Mouse (Mus musculus) midbrain, embryonic 10.5 days (tissue): ENCODE results near the gene Acer1. TPM values are rescaled to one million over a fixed set of nuclear protein-coding genes. Genes with fewer than 3 reads are reported as not detected.

Experiments used
- DNase-seq: peaks from one replicate; pipeline ENCODE4 v3.0.0-alpha.2; 2017; ENCODE audit warnings: low spot score
- H3K27ac ChIP-seq: fragments of 300-500 bp; sonication (generic); replicated peaks from 2 replicates; pipeline ENCODE4 v1.5.1; 2016; ENCODE audit warnings: mild to moderate bottlenecking
- H3K27me3 ChIP-seq: fragments of 300-500 bp; sonication (generic); 2 replicates; pipeline ENCODE4 v1.6.1; 2016; ENCODE audit warnings: low read depth, mild to moderate bottlenecking; ENCODE audit not compliant: poor library complexity, severe bottlenecking
- H3K36me3 ChIP-seq: fragments of 300-500 bp; sonication (generic); 2 replicates; pipeline ENCODE4 v1.6.1; 2016; ENCODE audit warnings: mild to moderate bottlenecking, moderate library complexity
- H3K4me1 ChIP-seq: fragments of 300-500 bp; sonication (generic); 2 replicates; pipeline ENCODE4 v1.6.1; 2016
- H3K4me3 ChIP-seq: fragments of 300-500 bp; sonication (generic); 2 replicates; pipeline ENCODE4 v1.5.1; 2016; ENCODE audit warnings: mild to moderate bottlenecking, moderate library complexity
- H3K9me3 ChIP-seq: fragments of 300-500 bp; sonication (generic); replicated peaks from 2 replicates; pipeline ENCODE4 v1.6.1; 2016; ENCODE audit warnings: mild to moderate bottlenecking
- WGBS: fragments of 180-500 bp; shearing (Covaris S2); methylation state at CpG from one replicate; pipeline ENCODE4 v1.1.7; 2016; 5-methylcytosine and 5-hydroxymethylcytosine counted together
- polyA plus RNA-seq: library from polyadenylated mRNA; unstranded; fragments of >200 nt; fragmentation: Nextera tagmentation; extraction: Ambion mirVana; gene quantifications from 2 replicates; pipeline ENCODE4 v1.2.1, GENCODE M21; 2016

Acer1 gene
- polyA plus RNA-seq, 1 experiment from 2014 or later, result not detected

- Histone ChIP-seq H3K27me3 (no peaks in the 10 kb centered on the region), H3K36me3 (no peaks in the 10 kb centered on the region), H3K9me3 (no peaks in the 10 kb centered on the region), H3K4me1 (no peaks in the 10 kb centered on the region), H3K4me3 (no peak overlapping the region), H3K27ac (no peak overlapping the region)
- no peak for DNase-seq
- 83% methylated on average over 4 of the region's 4 CpGs for WGBS
Measured at GRCm38 (mm10) chr17:56958667-56959066, 23.3 kb downstream of the Acer1 start.

DNA sequence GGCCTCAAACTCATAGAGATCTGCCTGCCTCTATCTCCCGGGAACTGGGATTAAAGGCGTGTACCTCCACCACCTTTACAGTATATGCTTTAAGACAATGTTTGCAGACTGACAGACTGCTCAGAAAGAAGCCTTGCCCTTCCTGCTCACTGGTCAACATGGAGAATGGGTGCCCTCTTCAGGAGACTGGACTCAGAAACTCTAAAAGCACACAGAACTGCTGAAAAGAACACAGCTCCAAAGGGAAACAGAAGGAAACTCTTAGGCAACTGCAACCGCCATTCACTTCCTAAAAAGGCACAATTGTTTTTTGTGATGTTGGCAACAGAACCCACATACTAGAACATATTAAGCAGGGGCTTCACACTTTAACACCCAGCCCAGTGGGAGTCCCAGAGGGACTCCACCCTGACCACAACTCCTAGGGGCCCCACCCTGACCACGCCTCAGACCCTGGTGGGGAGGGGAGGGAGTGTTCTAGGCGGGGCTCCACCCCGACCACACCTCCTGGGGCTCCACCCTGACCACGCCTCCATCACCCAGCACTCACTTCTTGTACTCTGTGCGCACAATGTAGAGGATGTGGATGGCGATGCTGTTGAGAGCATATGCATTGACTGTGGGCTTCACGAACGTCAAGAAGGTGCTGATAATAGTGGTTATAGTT lies 24.0 kb downstream of the Acer1 start:
- Histone ChIP-seq H3K4me1 (no peaks in the 10 kb centered on the region), H3K27ac (no peak overlapping the region), H3K9me3 (no peaks in the 10 kb centered on the region), H3K27me3 (no peaks in the 10 kb centered on the region), H3K4me3 (no peak overlapping the region), H3K36me3 (no peaks in the 10 kb centered on the region)
- 32% methylated on average over 11 of the region's 11 CpGs for WGBS
- no peak for DNase-seq

GRCm38 (mm10) chr17:56954871-56955270 lies 27.1 kb downstream of the Acer1 start:
- DNase-seq, result no peak
- Histone ChIP-seq H3K9me3 (no peaks in the 10 kb centered on the region), H3K27me3 (no peaks in the 10 kb centered on the region), H3K36me3 (no peaks in the 10 kb centered on the region), H3K27ac (no peak overlapping the region), H3K4me1 (no peaks in the 10 kb centered on the region), H3K4me3 (no peak overlapping the region)
- 88% methylated on average over 7 of the region's 7 CpGs for WGBS

GRCm38 (mm10) chr17:56952639-56953038 lies 29.3 kb downstream of the Acer1 start:
- Histone ChIP-seq H3K36me3 (no peaks in the 10 kb centered on the region), H3K27ac (no peak overlapping the region), H3K4me3 (no peak overlapping the region), H3K27me3 (no peaks in the 10 kb centered on the region), H3K4me1 (no peaks in the 10 kb centered on the region), H3K9me3 (no peaks in the 10 kb centered on the region)
- WGBS, result 97% methylated on average over 1 of the region's 1 CpGs
- DNase-seq, result no peak

DNA sequence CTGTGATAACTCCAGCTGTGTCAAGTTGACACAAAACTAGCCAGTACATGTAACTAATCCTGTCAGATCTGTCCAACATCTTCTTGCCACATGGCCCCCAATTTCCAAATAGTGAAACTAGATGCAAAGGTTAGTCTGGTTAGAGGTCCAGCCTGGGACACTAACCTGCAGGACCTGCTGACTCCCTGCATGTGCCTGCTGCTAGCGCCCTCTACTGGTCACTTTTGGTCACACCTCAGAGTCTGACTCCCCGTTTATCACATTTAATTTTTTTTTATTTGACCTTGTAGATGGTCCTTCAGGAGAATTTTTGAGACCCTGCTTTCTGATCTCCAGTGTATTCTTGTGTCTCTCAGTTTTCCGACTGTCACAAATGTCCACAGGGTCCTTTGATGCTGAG lies 31.0 kb downstream of the Acer1 start:
- no peak overlapping the region for H3K27ac ChIP-seq
- no peaks in the 10 kb centered on the region for H3K4me1 ChIP-seq
- H3K36me3 ChIP-seq, result no peaks in the 10 kb centered on the region
- 21% methylated on average over 3 of the region's 3 CpGs for WGBS
- H3K9me3 ChIP-seq, result peaks cover 6% of the 10 kb centered on the region; the same call in 1 of the 2 replicates
- H3K4me3 ChIP-seq, result no peak overlapping the region
- DNase-seq, result peak; percentile 43
- H3K27me3 ChIP-seq, result no peaks in the 10 kb centered on the region

GRCm38 (mm10) chr17:56938751-56939150 lies 43.2 kb downstream of the Acer1 start:
- no peak overlapping the region for H3K4me3 ChIP-seq
- peaks cover 12% of the 10 kb centered on the region for H3K9me3 ChIP-seq
- H3K4me1 ChIP-seq, result peaks cover 15% of the 10 kb centered on the region
- 91% methylated on average over 4 of the region's 4 CpGs for WGBS
- H3K27ac ChIP-seq, result no peak overlapping the region
- H3K36me3 ChIP-seq, result peaks cover 1% of the 10 kb centered on the region
- no peak for DNase-seq
- H3K27me3 ChIP-seq, result peaks cover 11% of the 10 kb centered on the region

GRCm38 (mm10) chr17:56936731-56937130 lies 45.2 kb downstream of the Acer1 start:
- Histone ChIP-seq H3K36me3 (peaks cover 21% of the 10 kb centered on the region), H3K4me3 (no peak overlapping the region), H3K9me3 (peaks cover 6% of the 10 kb centered on the region; the same call in 1 of the 2 replicates), H3K4me1 (peaks cover 33% of the 10 kb centered on the region), H3K27ac (no peak overlapping the region), H3K27me3 (peaks cover 11% of the 10 kb centered on the region)
- WGBS, result 94% methylated on average over 7 of the region's 7 CpGs
- no peak for DNase-seq

DNA sequence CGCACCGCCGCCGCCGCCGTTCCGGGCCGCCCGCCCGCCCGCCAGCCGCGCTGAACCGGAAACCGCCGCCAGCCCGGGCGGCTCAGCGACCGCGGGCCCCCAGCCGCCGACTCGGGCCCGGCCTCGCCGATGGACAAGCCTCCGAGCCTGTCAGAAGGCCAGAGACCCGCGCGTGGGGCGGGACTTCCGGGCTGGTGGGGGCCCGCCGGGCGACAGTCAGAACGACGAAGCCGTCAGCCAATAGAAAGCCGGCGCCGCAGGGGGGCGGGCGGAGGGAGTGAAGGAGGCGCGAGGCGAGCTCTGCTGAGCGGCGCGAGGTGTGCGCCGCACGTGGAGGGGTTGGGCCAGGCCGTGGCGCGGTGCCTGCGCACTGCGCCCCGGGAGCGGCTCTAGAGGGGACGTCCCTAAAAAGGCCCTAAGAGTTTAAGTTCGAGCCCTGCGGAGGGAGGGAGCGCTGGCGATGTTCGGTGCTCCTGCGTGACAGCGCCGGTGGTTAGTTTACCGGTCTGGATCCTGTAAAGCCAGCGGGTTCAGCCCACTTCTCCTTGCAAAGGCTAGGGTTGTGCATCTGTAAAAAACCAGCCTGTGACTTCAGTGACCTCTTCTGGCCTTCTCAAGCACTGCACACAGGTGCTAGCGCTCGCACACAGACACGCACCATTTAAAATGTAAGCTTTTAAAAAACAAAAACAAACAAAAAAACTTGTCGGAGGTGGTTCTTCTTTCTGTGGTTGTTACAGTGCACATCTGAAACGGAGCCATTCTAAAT lies 46.4 kb downstream of the Acer1 start, which contains the start of gene Mllt1:
TSS of gene Mllt1 (minus strand) at position 53 of the 769 bp plus-strand sequence.
- H3K27ac ChIP-seq, result peak within 1 kb of the TSS; percentile 98
- H3K4me3 ChIP-seq, result peak within 1 kb of the TSS; percentile 97
- peak; percentile 100 for DNase-seq
- H3K36me3 ChIP-seq, result peaks cover 31% of the 10 kb centered on the region
- H3K4me1 ChIP-seq, result peaks cover 35% of the 10 kb centered on the region
- 2% methylated on average over 76 of the region's 76 CpGs for WGBS
- no peaks in the 10 kb centered on the region for H3K9me3 ChIP-seq
- H3K27me3 ChIP-seq, result peaks cover 11% of the 10 kb centered on the region

- peaks cover 11% of the 10 kb centered on the region for H3K27me3 ChIP-seq
- H3K27ac ChIP-seq, result peak overlapping the region; percentile 98
- under 1% methylated on average over 45 of the region's 45 CpGs for WGBS
- H3K9me3 ChIP-seq, result no peaks in the 10 kb centered on the region
- H3K4me1 ChIP-seq, result peaks cover 42% of the 10 kb centered on the region
- DNase-seq, result no peak
- peaks cover 39% of the 10 kb centered on the region for H3K36me3 ChIP-seq
- H3K4me3 ChIP-seq, result peak overlapping the region; percentile 97
Measured at GRCm38 (mm10) chr17:56934545-56935330, 47.2 kb downstream of the Acer1 start.

GRCm38 (mm10) chr17:56933395-56933794 lies 48.5 kb downstream of the Acer1 start:
- Histone ChIP-seq H3K36me3 (peaks cover 44% of the 10 kb centered on the region), H3K27ac (no peak overlapping the region), H3K27me3 (peaks cover 11% of the 10 kb centered on the region), H3K9me3 (no peaks in the 10 kb centered on the region), H3K4me3 (peak overlapping the region; percentile 97), H3K4me1 (peaks cover 42% of the 10 kb centered on the region)
- 95% methylated on average over 2 of the region's 2 CpGs for WGBS
- no peak for DNase-seq

GRCm38 (mm10) chr17:56930026-56930425 lies 51.9 kb downstream of the Acer1 start:
- H3K36me3 ChIP-seq, result peaks cover 77% of the 10 kb centered on the region
- H3K4me3 ChIP-seq, result no peak overlapping the region
- 93% methylated on average over 8 of the region's 8 CpGs for WGBS
- no peaks in the 10 kb centered on the region for H3K9me3 ChIP-seq
- DNase-seq, result no peak
- H3K27ac ChIP-seq, result no peak overlapping the region
- H3K4me1 ChIP-seq, result peaks cover 38% of the 10 kb centered on the region
- no peaks in the 10 kb centered on the region for H3K27me3 ChIP-seq

- no peak for DNase-seq
- H3K4me1 ChIP-seq, result peaks cover 35% of the 10 kb centered on the region
- H3K9me3 ChIP-seq, result no peaks in the 10 kb centered on the region
- H3K4me3 ChIP-seq, result no peak overlapping the region
- H3K36me3 ChIP-seq, result peaks cover 82% of the 10 kb centered on the region
- 95% methylated on average over 1 of the region's 1 CpGs for WGBS
- H3K27me3 ChIP-seq, result no peaks in the 10 kb centered on the region
- no peak overlapping the region for H3K27ac ChIP-seq
Measured at GRCm38 (mm10) chr17:56929530-56929929, 52.4 kb downstream of the Acer1 start.
